Mouse (Mus musculus) lung, adult 10 weeks (tissue): ENCODE results near the gene Sh2d3c. TPM values are rescaled to one million over a fixed set of nuclear protein-coding genes. Genes with fewer than 3 reads are reported as not detected.

Experiments used
- polyA plus RNA-seq: library from polyadenylated mRNA; stranded (reverse); fragments of 350-450 nt; fragmentation: Illumina TruSeq; extraction: RNeasy Lipid Tissue Mini Kit (QIAGEN cat#74804); gene quantifications from one replicate; pipeline ENCODE4 v1.2.3, GENCODE M21; 2014; ENCODE audit warnings: low read depth, low replicate concordance; ENCODE audit not compliant: insufficient read depth

Gene Sh2d3c
- polyA plus RNA-seq = 34.4 TPM

GRCm38 (mm10) chr2:32720681-32721229 is at the start of gene Sh2d3c:
TSS of gene Sh2d3c (plus strand) at chr2:32721055.

GRCm38 (mm10) chr2:32704021-32704421 is 16.8 kb upstream of the Sh2d3c start, which contains the start of gene Fpgs:
TSS of gene Fpgs (minus strand) at chr2:32704145.

GRCm38 (mm10) chr2:32712934-32713817 is 7.7 kb upstream of the Sh2d3c start, which contains the start of gene Cdk9:
TSS of gene Cdk9 (minus strand) at chr2:32713076.

GRCm38 (mm10) chr2:32740916-32741272 is 20.0 kb downstream of the Sh2d3c start, which contains the start of gene 6330409D20Rik:
TSS of gene 6330409D20Rik (minus strand) at chr2:32741016.

GRCm38 (mm10) chr2:32757056-32757845 is 36.4 kb downstream of the Sh2d3c start, which contains the start of gene Tor2a:
TSS of gene Tor2a (plus strand) at chr2:32757234.

GRCm38 (mm10) chr2:32775359-32776074 is 54.7 kb downstream of the Sh2d3c start, which contains the start of the genes Ttc16 and Ptrh1:
TSS of gene Ttc16 (minus strand) at chr2:32775633.
TSS of gene Ptrh1 (plus strand) at chr2:32775786.

GRCm38 (mm10) chr2:32784048-32784681 is 63.3 kb downstream of the Sh2d3c start, which contains the start of gene Cfap157:
TSS of gene Cfap157 (minus strand) at chr2:32784428.

Other genes with a start within 250 kb of the Sh2d3c start
- 10.6 TPM for gene Fam102a, start 185.7 kb upstream of the Sh2d3c start, polyA plus RNA-seq
- 67.1 TPM for gene Dpm2, start 150.2 kb upstream of the Sh2d3c start, polyA plus RNA-seq
- not detected for gene Pip5kl1, start 146.3 kb upstream of the Sh2d3c start, polyA plus RNA-seq
- not detected for gene 9430097D07Rik, start 145.4 kb upstream of the Sh2d3c start, polyA plus RNA-seq
- 13.3 TPM for gene St6galnac4, start 134.0 kb upstream of the Sh2d3c start, polyA plus RNA-seq
- 21.6 TPM for gene St6galnac6, start 121.3 kb upstream of the Sh2d3c start, polyA plus RNA-seq
- 24.5 TPM for gene Ak1, start 99.3 kb upstream of the Sh2d3c start, polyA plus RNA-seq
- 182 TPM for gene Eng, start 74.5 kb upstream of the Sh2d3c start, polyA plus RNA-seq
- gene Fpgs, start 16.9 kb upstream of the Sh2d3c start, polyA plus RNA-seq = 11.3 TPM
- gene Cdk9, start 8.0 kb upstream of the Sh2d3c start, polyA plus RNA-seq = 69.8 TPM
- gene 6330409D20Rik, start 20.0 kb downstream of the Sh2d3c start, polyA plus RNA-seq = 0.50 TPM
- 28.0 TPM for gene Tor2a, start 36.2 kb downstream of the Sh2d3c start, polyA plus RNA-seq
- 3.9 TPM for gene Ttc16, start 54.6 kb downstream of the Sh2d3c start, polyA plus RNA-seq
- 4.9 TPM for gene Ptrh1, start 54.7 kb downstream of the Sh2d3c start, polyA plus RNA-seq
- gene Cfap157, start 63.4 kb downstream of the Sh2d3c start, polyA plus RNA-seq = 3.9 TPM
- gene Stxbp1, start 126.2 kb downstream of the Sh2d3c start, polyA plus RNA-seq = 13.0 TPM
- 108 TPM for gene Fam129b, start 155.1 kb downstream of the Sh2d3c start, polyA plus RNA-seq
- 1,042 TPM for gene Rpl12, start 240.5 kb downstream of the Sh2d3c start, polyA plus RNA-seq
- gene Lrsam1, start 240.6 kb downstream of the Sh2d3c start, polyA plus RNA-seq = 4.8 TPM